In the genomic region with DNA sequence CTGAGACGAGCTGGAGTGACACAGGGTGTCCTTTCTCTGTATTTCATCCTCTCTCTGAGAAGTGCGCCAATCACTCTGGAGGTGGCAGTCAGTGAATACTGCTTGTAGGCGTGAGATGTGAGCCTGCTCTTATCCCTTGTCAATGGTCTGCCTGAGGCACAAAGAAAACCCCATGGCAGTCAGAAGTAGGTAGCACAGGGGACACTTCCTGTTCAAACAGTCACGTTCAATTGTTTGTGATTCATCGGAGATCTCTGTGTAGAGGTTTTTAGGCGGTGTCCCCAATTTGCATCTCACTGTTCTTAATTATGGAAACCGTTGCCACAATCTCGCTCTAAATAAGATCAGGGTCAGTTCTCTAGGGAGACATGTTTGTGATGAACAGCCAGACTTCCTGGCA, we compare ENCODE assay signal across 20 mouse cellular contexts.
"Had no signal": no experiment of that assay in that cellular context is flagged by ENCODE, and none has a peak within 500 bp of the region (broad histone marks: within the 10 kb centered on the region; RNA-seq: fewer than 3 reads in every experiment).

No protein-coding gene starts in this region.

- ATAC-seq: intestine, embryonic 15.5 days had no signal

- H3K9me3 ChIP-seq: intestine, embryonic 15.5 days; kidney, embryonic 15.5 days; midbrain, embryonic 12.5 days; neural tube, embryonic 13.5 days had no signal

- H3K4me2 ChIP-seq: intestine, embryonic 15.5 days; kidney, embryonic 15.5 days; liver, embryonic 13.5 days; midbrain, embryonic 12.5 days; neural tube, embryonic 13.5 days had no signal

- H3K4me1 ChIP-seq: liver, embryonic 13.5 days; midbrain, embryonic 12.5 days had no signal

- DNase-seq: kidney, adult 11 months; kidney, adult 8-10 months; kidney, postnatal 10 days; kidney, postnatal 36 days; layer of hippocampus, postnatal 36 days; liver, embryonic 13.5 days; lung, adult 2 months; lung, postnatal 14 days; lung, postnatal 4 days; right cerebral cortex, adult 18-20 months; right cerebral cortex, postnatal 25 days; spleen, adult 18-20 months; thymus, adult 18-20 months; thymus, postnatal 36 days had no signal

- H3K4me3 ChIP-seq: intestine, embryonic 15.5 days; kidney, embryonic 15.5 days; left cerebral cortex, adult 2 months; liver, embryonic 13.5 days; midbrain, embryonic 12.5 days; myocyte; neural tube, embryonic 13.5 days had no signal

- H3K27ac ChIP-seq: intestine, embryonic 15.5 days; kidney, embryonic 15.5 days; left cerebral cortex, adult 2 months; liver, embryonic 13.5 days; midbrain, embryonic 12.5 days; neural tube, embryonic 13.5 days had no signal

- H3K9ac ChIP-seq: intestine, embryonic 15.5 days; kidney, embryonic 15.5 days; liver, embryonic 13.5 days; midbrain, embryonic 12.5 days; neural tube, embryonic 13.5 days had no signal

- H3K27me3 ChIP-seq: intestine, embryonic 15.5 days; kidney, embryonic 15.5 days; liver, embryonic 13.5 days; midbrain, embryonic 12.5 days; neural tube, embryonic 13.5 days had no signal

- H3K36me3 ChIP-seq: intestine, embryonic 15.5 days; kidney, embryonic 15.5 days; liver, embryonic 13.5 days; midbrain, embryonic 12.5 days; neural tube, embryonic 13.5 days had no signal
